Mouse (Mus musculus) right cerebral cortex, postnatal 14 days (tissue): ENCODE measurements around the gene Arhgap15.
"Not testable (repeated sequence)": the region's sequence is repeated elsewhere in the genome, so short reads cannot be mapped to it uniquely, and the experiment has no call there.

Source experiments
- DNase-seq: peaks from one replicate; pipeline ENCODE4 v3.0.0; 2022

Gene Arhgap15

GRCm38 (mm10) chr2:43748287-43748983, at the start of gene Arhgap15:
TSS of gene Arhgap15 (plus strand) at chr2:43748824.
- no peak for DNase-seq

GRCm38 (mm10) chr2:43712611-43713138, 35.9 kb upstream of the Arhgap15 start:
- DNase-seq: no peak

- DNase-seq: peak; percentile 54
Observed at GRCm38 (mm10) chr2:43722446-43723103, 26.0 kb upstream of the Arhgap15 start.

GRCm38 (mm10) chr2:43723104-43723541, 25.5 kb upstream of the Arhgap15 start:
- DNase-seq: no peak

- DNase-seq: no peak
Observed at GRCm38 (mm10) chr2:43727181-43727580, 21.4 kb upstream of the Arhgap15 start.

- no peak for DNase-seq
Observed at GRCm38 (mm10) chr2:43727693-43728092, 20.9 kb upstream of the Arhgap15 start.

- no peak for DNase-seq
Observed at GRCm38 (mm10) chr2:43728831-43729230, 19.8 kb upstream of the Arhgap15 start.

GRCm38 (mm10) chr2:43732396-43732795, 16.2 kb upstream of the Arhgap15 start:
- no peak for DNase-seq

- DNase-seq: not testable (repeated sequence)
Observed at GRCm38 (mm10) chr2:43735071-43735470, 13.6 kb upstream of the Arhgap15 start.

- no peak for DNase-seq
Observed at GRCm38 (mm10) chr2:43737546-43737945, 11.1 kb upstream of the Arhgap15 start.

- DNase-seq: no peak
Observed at GRCm38 (mm10) chr2:43738562-43739112, 10.0 kb upstream of the Arhgap15 start.

- no peak for DNase-seq
Observed at GRCm38 (mm10) chr2:43739190-43739818, 9.3 kb upstream of the Arhgap15 start.

GRCm38 (mm10) chr2:43749321-43749720, 697 bp downstream of the Arhgap15 start:
- DNase-seq: no peak

- no peak for DNase-seq
Observed at GRCm38 (mm10) chr2:43755899-43756298, 7.3 kb downstream of the Arhgap15 start.

GRCm38 (mm10) chr2:43756626-43757025, 8.0 kb downstream of the Arhgap15 start:
- no peak for DNase-seq

- no peak for DNase-seq
Observed at GRCm38 (mm10) chr2:43761735-43762134, 13.1 kb downstream of the Arhgap15 start.

GRCm38 (mm10) chr2:43763279-43763678, 14.7 kb downstream of the Arhgap15 start:
- no peak for DNase-seq

GRCm38 (mm10) chr2:43764456-43764855, 15.8 kb downstream of the Arhgap15 start:
- DNase-seq: no peak

- DNase-seq: no peak
Observed at GRCm38 (mm10) chr2:43766200-43766599, 17.6 kb downstream of the Arhgap15 start.

- DNase-seq: no peak
Observed at GRCm38 (mm10) chr2:43769850-43770570, 21.4 kb downstream of the Arhgap15 start.

GRCm38 (mm10) chr2:43772640-43773039, 24.0 kb downstream of the Arhgap15 start:
- no peak for DNase-seq

GRCm38 (mm10) chr2:43782157-43782556, 33.5 kb downstream of the Arhgap15 start:
- DNase-seq: no peak
